Mouse (Mus musculus) G1E-ER4 (cell line): Measurements from ENCODE around the gene Xrn2. TPM values are rescaled to one million over a fixed set of nuclear protein-coding genes. Genes with fewer than 3 reads are reported as not detected.

ENCODE experiments used
- GATA1 ChIP-seq: IDR thresholded peaks from one replicate; pipeline ENCODE4 v1.8.0; 2012; ENCODE audit warnings: low read length, inconsistent platforms
- polyA plus RNA-seq: library from polyadenylated mRNA; stranded (reverse); fragments of >175 nt; gene quantifications from 2 replicates; pipeline ENCODE4 v1.2.3, GENCODE M21; 2012

Xrn2 gene
- 6.2 and 11.6 TPM in 2 replicates for polyA plus RNA-seq

GRCm38 (mm10) chr2:147012623-147013184, at the start of gene Xrn2:
Xrn2 (plus strand) TSS chr2:147012996.
- TF ChIP-seq GATA1 = no peak

GRCm38 (mm10) chr2:146975024-146975423, 37.8 kb upstream of the Xrn2 start:
- no peak for TF ChIP-seq GATA1

GRCm38 (mm10) chr2:146975453-146976028, 37.3 kb upstream of the Xrn2 start:
- no peak for TF ChIP-seq GATA1

GRCm38 (mm10) chr2:146982786-146983185, 30.0 kb upstream of the Xrn2 start:
- TF ChIP-seq GATA1 = no peak

GRCm38 (mm10) chr2:146984831-146985230, 28.0 kb upstream of the Xrn2 start:
- TF ChIP-seq GATA1 = no peak

GRCm38 (mm10) chr2:146985807-146986206, 27.0 kb upstream of the Xrn2 start:
- no peak for TF ChIP-seq GATA1

- no peak for TF ChIP-seq GATA1
Observed at GRCm38 (mm10) chr2:146986429-146986828, 26.4 kb upstream of the Xrn2 start.

GRCm38 (mm10) chr2:147007265-147007664, 5.5 kb upstream of the Xrn2 start:
- no peak for TF ChIP-seq GATA1

- no peak for TF ChIP-seq GATA1
Observed at GRCm38 (mm10) chr2:147009084-147009483, 3.7 kb upstream of the Xrn2 start.

- TF ChIP-seq GATA1 = no peak
Observed at GRCm38 (mm10) chr2:147010141-147010540, 2.7 kb upstream of the Xrn2 start.

- TF ChIP-seq GATA1 = no peak
Observed at GRCm38 (mm10) chr2:147010952-147011351, 1.8 kb upstream of the Xrn2 start.

- TF ChIP-seq GATA1 = no peak
Observed at GRCm38 (mm10) chr2:147011474-147012140, 1.2 kb upstream of the Xrn2 start.

- TF ChIP-seq GATA1 = no peak
Observed at GRCm38 (mm10) chr2:147012141-147012622, 614 bp upstream of the Xrn2 start.

GRCm38 (mm10) chr2:147013194-147013969, 586 bp downstream of the Xrn2 start:
- TF ChIP-seq GATA1 = no peak

- TF ChIP-seq GATA1 = no peak
Observed at GRCm38 (mm10) chr2:147014101-147014886, 1.5 kb downstream of the Xrn2 start.
